Mouse (Mus musculus) megakaryocyte, embryonic 14.5 days (primary cell): ENCODE data around the gene Hes5.

Experiments used
- FLI1 ChIP-seq: IDR thresholded peaks from 2 replicates; pipeline ENCODE4 v1.6.1; 2012; ENCODE audit warnings: low read length, inconsistent platforms, mixed read lengths
- GATA1 ChIP-seq: IDR thresholded peaks from 3 replicates; pipeline ENCODE4 v1.6.1; 2012; ENCODE audit warnings: mixed read lengths, low read length, inconsistent platforms, borderline replicate concordance

GRCm38 (mm10) chr4:154936542-154937255, 24.0 kb upstream of the Hes5 start:
- no peak for TF ChIP-seq GATA1
- TF ChIP-seq FLI1: no peak
